Mouse (Mus musculus) bone marrow, adult 2 months (tissue): ENCODE data around the gene Tgfbr3l.

Experiments used
- CTCF ChIP-seq: fragments of 200-500 bp; IDR thresholded peaks from 2 replicates; pipeline ENCODE4 v1.5.1; 2011; ENCODE audit warnings: low read length, control low read depth; ENCODE audit not compliant: control insufficient read depth, insufficient read depth
- POLR2A ChIP-seq: fragments of 200-500 bp; IDR thresholded peaks from 2 replicates; pipeline ENCODE4 v1.6.1; 2011; ENCODE audit warnings: low read depth, mild to moderate bottlenecking, control low read depth, low read length, borderline replicate concordance; ENCODE audit not compliant: control insufficient read depth

GRCm38 (mm10) chr8:4206182-4207015, 41.6 kb upstream of the Tgfbr3l start:
- TF ChIP-seq POLR2A, result no peak
- no peak for TF ChIP-seq CTCF
